Mouse (Mus musculus): ENCODE results near the gene Brd3os. TPM values are rescaled to one million over a fixed set of nuclear protein-coding genes. Genes with fewer than 3 reads are reported as not detected.
A peak's percentile ranks its signal among the peaks of the same experiment; 100 is the strongest.

The Brd3os gene
- polyA plus RNA-seq (2014; fragmentation: Nextera tagmentation; extraction: Ambion mirVana), result 13.0 and 15.5 TPM in 2 replicates

DNA sequence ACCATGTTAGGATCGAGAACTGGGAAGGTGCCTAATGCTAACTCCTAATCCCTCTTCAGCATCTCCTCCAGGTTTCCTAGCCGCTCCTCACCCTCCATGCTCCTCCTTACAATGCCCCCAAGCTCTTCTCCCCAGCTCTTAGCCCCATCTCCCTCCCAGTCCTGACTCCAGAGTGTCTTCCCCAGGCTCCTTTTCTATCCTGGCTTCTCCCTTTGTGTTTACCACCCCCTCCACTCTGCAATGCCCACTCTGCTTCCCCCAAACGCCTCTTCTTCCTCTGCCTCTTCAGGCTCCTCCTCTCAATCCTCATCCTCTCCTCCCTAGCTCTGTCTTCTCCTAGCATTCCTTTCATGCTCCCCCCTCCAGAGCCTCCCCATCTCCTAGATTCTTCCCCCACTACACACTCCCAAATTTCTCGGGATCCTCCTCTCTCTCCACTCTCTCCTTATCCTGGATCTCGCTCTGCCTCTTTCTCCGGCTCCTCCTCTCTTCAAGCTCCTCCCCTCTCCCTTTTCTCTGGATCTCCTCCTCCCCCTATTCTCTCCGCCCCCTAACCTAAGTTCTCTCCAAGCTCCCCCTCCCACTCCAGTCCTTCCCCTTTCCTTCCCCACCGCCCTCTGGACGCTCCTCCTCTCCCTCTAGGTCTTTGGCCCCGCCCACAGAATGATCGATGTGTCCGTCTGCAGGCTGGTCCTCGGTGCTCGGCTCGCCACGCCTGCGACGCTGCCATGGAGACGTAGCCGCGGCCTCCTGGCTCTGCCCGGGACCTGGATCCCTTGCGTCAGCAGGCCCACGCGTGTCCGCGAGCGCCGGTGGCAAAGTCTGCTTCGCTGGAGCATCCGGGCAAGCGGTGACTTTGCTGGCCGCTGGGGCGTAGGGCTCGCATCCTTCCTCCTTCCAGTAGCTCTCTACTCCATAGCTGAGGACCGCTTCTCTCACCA lies at the start of gene Brd3os:
Brd3os (plus strand) TSS at position 558 of the 941 bp plus-strand sequence.
- H3K9me3 ChIP-seq (ENCODE audit: control insufficient read depth, low read length), result no peaks in the 10 kb centered on the region
- H3K9ac ChIP-seq (ENCODE audit: low read depth, low read length), result peak within 1 kb of the TSS; percentile 81
- peak; percentile 93 for ATAC-seq (ENCODE audit: low read depth)
- H3K4me2 ChIP-seq (ENCODE audit: low read depth, low read length), result peak within 1 kb of the TSS; percentile 78
- peak within 1 kb of the TSS; percentile 80 for H3K27ac ChIP-seq (replicated peaks; ENCODE audit: low read depth, low read length)
- H3K4me3 ChIP-seq (ENCODE audit: low read depth, low read length), result peak within 1 kb of the TSS; percentile 77
- peaks cover 28% of the 10 kb centered on the region for H3K36me3 ChIP-seq (ENCODE audit: control insufficient read depth, insufficient read depth, low read length)
- DNase-seq (ENCODE audit: low spot score), result peak; percentile 100
- no peaks in the 10 kb centered on the region for H3K27me3 ChIP-seq (replicated peaks; ENCODE audit: control insufficient read depth, insufficient read depth, low read length)
- peaks cover 9% of the 10 kb centered on the region for H3K4me1 ChIP-seq (ENCODE audit: control insufficient read depth, insufficient read depth, low read length)
- 2% methylated on average over 35 of the region's 36 CpGs for WGBS

DNA sequence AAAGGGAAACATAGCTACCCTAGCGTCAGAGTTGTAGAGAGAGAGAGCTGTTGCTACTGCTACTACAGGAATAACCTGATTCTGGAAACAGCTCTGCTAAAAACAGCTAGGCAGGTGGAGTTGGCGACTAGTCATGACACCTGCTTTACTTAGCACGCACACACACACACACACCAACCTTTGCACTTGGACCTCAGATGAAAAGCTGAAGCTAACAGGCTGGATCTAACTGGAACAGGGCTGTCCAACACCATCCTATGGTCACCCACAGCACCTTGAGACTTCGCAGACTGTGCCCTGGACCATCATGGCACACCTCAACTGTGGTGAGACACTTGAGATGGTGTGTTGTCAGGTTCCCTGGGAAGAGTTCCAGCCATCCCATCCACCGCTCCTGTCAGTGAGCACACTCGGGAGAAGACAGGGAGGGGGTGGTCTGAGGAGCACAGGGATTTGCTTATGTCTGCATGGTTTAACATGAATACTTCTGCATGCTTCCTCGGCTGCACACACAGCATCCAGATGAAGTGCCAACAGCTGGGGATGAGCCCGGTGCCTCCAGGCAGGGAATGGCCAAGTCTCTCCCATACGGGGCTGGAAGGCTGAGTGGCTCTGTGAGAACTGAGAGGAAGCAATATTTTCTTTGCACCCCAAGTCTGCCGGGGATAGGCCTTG lies 47.8 kb upstream of the Brd3os start:
- Histone ChIP-seq H3K4me2 (ENCODE audit: low read depth, low read length) (no peak overlapping the region), H3K9ac (ENCODE audit: low read depth, low read length) (no peak overlapping the region)

DNA sequence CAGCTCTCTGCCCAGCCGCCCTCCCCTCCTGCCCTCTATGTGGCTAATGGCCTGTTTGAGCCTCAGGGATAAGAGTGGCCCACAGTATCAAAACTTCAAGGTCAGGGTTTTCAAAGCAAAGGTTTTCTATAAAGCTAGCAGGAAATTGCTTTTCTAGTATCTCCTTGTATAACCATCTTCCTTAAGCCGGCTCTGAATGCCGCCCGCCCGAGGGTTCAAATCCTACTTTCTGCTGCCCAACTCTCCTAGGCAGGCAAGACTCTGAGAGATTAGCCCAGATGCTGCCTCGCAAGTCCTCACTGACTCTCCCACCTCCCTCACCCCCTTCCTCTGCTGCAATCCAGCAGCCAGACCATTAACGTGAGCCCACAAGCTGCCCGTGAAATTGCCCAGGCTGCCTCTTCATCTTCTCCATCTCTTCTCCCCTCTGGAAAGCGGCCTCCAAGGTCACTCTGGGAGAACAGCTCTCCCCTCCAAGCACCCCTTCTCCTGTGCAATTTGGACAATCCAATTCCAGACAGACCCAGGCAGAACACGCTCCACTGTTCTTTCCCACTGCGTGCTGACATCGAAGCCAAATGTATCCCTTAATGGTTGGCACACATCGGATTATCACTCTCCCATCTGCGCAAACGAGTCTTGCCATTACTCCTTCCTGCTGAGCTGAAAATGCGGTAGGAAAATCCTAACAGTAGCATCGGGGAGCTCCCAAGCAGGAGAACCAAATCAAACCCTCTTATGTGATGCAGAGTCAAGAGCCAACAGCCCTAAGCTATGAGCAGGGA lies 45.3 kb upstream of the Brd3os start:
- Histone ChIP-seq H3K9ac (ENCODE audit: low read depth, low read length) (0 out of 2 replicates have a peak overlapping the region, but pooled peaks have one; percentile 30), H3K27ac (replicated peaks; ENCODE audit: low read depth, low read length) (no peak overlapping the region), H3K36me3 (ENCODE audit: control insufficient read depth, insufficient read depth, low read length) (no peaks in the 10 kb centered on the region), H3K27me3 (replicated peaks; ENCODE audit: control insufficient read depth, insufficient read depth, low read length) (no peaks in the 10 kb centered on the region), H3K4me3 (ENCODE audit: low read depth, low read length) (no peak overlapping the region), H3K4me2 (ENCODE audit: low read depth, low read length) (no peak overlapping the region), H3K4me1 (ENCODE audit: control insufficient read depth, insufficient read depth, low read length) (peaks cover 5% of the 10 kb centered on the region; the same call in 1 of the 2 replicates), H3K9me3 (ENCODE audit: control insufficient read depth, low read length) (peaks cover 11% of the 10 kb centered on the region; the same call in 1 of the 2 replicates)
- DNase-seq (ENCODE audit: low spot score), result no peak
- 58% methylated on average over 17 of the region's 17 CpGs for WGBS
- no peak for ATAC-seq (ENCODE audit: low read depth)

More for the DNA sequence above, 47.8 kb upstream of the Brd3os start:
- WGBS, result 56% methylated on average over 10 of the region's 10 CpGs
- Histone ChIP-seq H3K4me3 (ENCODE audit: low read depth, low read length) (no peak overlapping the region), H3K9me3 (ENCODE audit: control insufficient read depth, low read length) (peaks cover 1% of the 10 kb centered on the region; the same call in 1 of the 2 replicates), H3K36me3 (ENCODE audit: control insufficient read depth, insufficient read depth, low read length) (no peaks in the 10 kb centered on the region), H3K27me3 (replicated peaks; ENCODE audit: control insufficient read depth, insufficient read depth, low read length) (no peaks in the 10 kb centered on the region), H3K4me1 (ENCODE audit: control insufficient read depth, insufficient read depth, low read length) (peaks cover 9% of the 10 kb centered on the region; the same call in 1 of the 2 replicates), H3K27ac (replicated peaks; ENCODE audit: low read depth, low read length) (no peak overlapping the region)
- no peak for ATAC-seq (ENCODE audit: low read depth)
- peak; percentile 41 for DNase-seq (ENCODE audit: low spot score)

DNA sequence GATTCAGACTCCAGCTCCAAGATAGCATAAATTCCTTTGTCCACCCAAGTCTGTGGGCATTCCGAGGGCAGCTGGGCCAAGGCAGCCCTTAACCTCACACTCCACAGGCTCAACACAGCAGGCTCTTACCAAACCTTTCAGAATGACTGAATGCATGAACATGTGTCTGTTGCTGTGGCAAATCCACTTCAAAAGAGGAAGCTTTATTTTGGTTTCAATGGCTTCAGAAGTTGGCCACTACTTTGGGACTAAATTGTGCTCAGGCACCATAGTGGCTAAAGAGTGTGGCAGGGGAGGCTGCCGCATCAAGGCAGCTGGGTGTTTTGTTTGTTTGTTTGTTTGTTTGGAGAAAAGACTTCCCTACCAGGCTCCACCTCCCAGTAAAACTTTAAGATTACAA lies 42.0 kb upstream of the Brd3os start:
- DNase-seq (ENCODE audit: low spot score) (no peak), ATAC-seq (ENCODE audit: low read depth) (no peak)
- Histone ChIP-seq H3K9me3 (ENCODE audit: control insufficient read depth, low read length) (peaks cover 11% of the 10 kb centered on the region; the same call in 1 of the 2 replicates), H3K9ac (ENCODE audit: low read depth, low read length) (no peak overlapping the region), H3K4me2 (ENCODE audit: low read depth, low read length) (no peak overlapping the region), H3K36me3 (ENCODE audit: control insufficient read depth, insufficient read depth, low read length) (no peaks in the 10 kb centered on the region), H3K27me3 (replicated peaks; ENCODE audit: control insufficient read depth, insufficient read depth, low read length) (no peaks in the 10 kb centered on the region), H3K4me3 (ENCODE audit: low read depth, low read length) (no peak overlapping the region), H3K4me1 (ENCODE audit: control insufficient read depth, insufficient read depth, low read length) (peaks cover 9% of the 10 kb centered on the region), H3K27ac (replicated peaks; ENCODE audit: low read depth, low read length) (no peak overlapping the region)
- 88% methylated on average over 2 of the region's 2 CpGs for WGBS

DNA sequence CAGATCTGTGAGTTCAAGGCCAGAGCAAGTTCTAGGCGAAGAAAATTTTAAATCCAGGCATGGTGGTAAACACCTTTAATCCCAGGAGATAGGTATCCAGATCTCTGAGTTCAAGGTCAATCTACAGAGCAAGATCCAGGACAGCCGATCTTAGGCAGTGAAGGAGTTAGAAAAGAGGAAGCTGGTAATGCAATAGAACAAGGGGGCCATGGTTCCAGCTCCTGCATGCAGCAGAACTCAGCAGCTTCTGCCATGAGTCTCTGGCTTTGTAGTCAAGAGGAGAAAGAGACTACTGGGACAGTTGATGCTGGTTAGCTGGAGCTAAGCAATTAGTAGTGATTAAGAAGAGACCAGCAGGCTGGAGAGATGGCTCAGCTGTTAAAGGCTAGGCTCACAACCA lies 40.6 kb upstream of the Brd3os start:
- Histone ChIP-seq H3K9ac (ENCODE audit: low read depth, low read length) (no peak overlapping the region), H3K9me3 (ENCODE audit: control insufficient read depth, low read length) (peaks cover 11% of the 10 kb centered on the region; the same call in 1 of the 2 replicates), H3K36me3 (ENCODE audit: control insufficient read depth, insufficient read depth, low read length) (no peaks in the 10 kb centered on the region), H3K4me1 (ENCODE audit: control insufficient read depth, insufficient read depth, low read length) (peaks cover 9% of the 10 kb centered on the region), H3K4me3 (ENCODE audit: low read depth, low read length) (no peak overlapping the region), H3K27me3 (replicated peaks; ENCODE audit: control insufficient read depth, insufficient read depth, low read length) (no peaks in the 10 kb centered on the region), H3K4me2 (ENCODE audit: low read depth, low read length) (no peak overlapping the region), H3K27ac (replicated peaks; ENCODE audit: low read depth, low read length) (no peak overlapping the region)
- 75% methylated on average over 2 of the region's 2 CpGs for WGBS
- ATAC-seq (ENCODE audit: low read depth) (no peak), DNase-seq (ENCODE audit: low spot score) (no peak)

DNA sequence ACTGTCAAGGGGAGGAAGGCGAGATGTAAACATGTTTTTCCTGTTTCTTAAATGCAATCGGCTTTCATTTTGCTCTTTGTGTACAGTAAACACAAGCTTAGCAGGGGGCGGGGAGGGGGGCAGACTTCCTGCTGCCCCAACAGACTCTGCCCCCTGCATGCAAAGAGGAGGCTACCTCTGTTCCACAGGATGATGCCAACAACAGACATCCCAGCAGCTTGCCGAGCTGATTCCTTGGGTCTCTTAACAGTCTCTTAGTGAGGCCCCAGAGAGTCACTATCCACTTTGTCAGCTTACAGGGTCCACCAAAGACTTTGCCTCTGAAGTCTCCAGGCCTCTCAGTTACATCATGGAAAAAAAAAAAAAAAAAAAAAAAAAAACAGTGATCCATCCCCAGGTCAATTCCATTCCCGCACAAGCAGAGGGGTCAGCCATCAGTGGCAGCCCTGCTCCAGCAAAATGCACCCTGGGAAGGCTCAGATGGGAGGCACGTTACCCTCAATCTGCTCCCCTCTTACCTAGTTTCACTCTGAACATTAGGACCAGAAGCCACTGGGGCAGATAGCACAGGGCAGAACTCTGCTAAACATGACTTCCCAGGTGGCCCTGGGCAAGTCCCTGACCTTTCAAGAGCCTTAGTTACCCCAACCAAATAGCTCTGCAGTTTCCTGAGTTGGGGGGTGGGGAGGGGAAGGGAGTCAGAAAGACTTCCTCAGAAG lies 37.6 kb upstream of the Brd3os start:
- ATAC-seq (ENCODE audit: low read depth) (no peak), DNase-seq (ENCODE audit: low spot score) (no peak)
- Histone ChIP-seq H3K4me3 (ENCODE audit: low read depth, low read length) (no peak overlapping the region), H3K9me3 (ENCODE audit: control insufficient read depth, low read length) (peaks cover 8% of the 10 kb centered on the region; the same call in 1 of the 2 replicates), H3K27me3 (replicated peaks; ENCODE audit: control insufficient read depth, insufficient read depth, low read length) (no peaks in the 10 kb centered on the region), H3K4me1 (ENCODE audit: control insufficient read depth, insufficient read depth, low read length) (peaks cover 16% of the 10 kb centered on the region), H3K27ac (replicated peaks; ENCODE audit: low read depth, low read length) (no peak overlapping the region), H3K4me2 (ENCODE audit: low read depth, low read length) (no peak overlapping the region), H3K9ac (ENCODE audit: low read depth, low read length) (no peak overlapping the region), H3K36me3 (ENCODE audit: control insufficient read depth, insufficient read depth, low read length) (no peaks in the 10 kb centered on the region)
- WGBS, result 44% methylated on average over 6 of the region's 6 CpGs

DNA sequence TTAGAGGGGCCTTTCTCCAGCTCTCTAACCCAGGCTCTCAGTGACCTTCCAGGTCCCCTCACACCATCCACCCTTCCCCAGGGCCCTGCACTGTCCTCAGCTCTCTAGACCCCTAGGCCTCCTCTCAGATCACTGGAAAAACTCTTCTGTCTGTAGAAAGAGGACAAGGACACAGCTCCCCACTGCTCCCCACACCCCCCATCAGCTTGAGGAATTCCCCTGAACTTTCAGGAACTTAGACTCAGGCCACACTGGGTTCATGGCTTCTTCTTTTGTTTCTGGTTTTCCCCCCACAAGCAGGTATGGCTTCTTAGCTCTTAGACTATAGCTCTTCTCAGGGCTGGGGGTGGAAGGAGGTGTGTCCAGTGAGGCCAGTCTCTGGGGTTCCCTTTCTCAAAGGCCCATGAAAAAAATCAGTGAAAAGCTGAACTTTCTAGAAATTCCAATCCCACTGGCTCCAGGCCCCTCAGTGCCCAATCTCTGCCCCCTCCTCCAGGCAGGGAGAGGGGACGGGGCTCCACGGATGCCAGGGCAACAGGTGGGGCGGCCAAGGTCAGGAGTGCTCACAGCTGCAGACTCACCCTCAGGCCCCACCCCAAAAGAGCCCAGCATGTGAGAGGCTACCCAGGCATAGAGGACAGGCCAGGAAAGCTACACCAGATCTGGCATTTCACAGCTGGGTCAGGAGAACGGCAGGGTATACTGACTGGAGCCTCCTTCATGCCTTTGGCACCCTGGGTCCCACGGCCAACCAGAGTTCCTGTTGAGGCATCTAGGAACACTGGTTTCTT lies 36.8 kb upstream of the Brd3os start:
- Histone ChIP-seq H3K9me3 (ENCODE audit: control insufficient read depth, low read length) (0 out of 2 replicates have a peak, but pooled peaks cover under 1% of the 10 kb centered on the region), H3K9ac (ENCODE audit: low read depth, low read length) (no peak overlapping the region), H3K27me3 (replicated peaks; ENCODE audit: control insufficient read depth, insufficient read depth, low read length) (no peaks in the 10 kb centered on the region), H3K27ac (replicated peaks; ENCODE audit: low read depth, low read length) (no peak overlapping the region), H3K4me3 (ENCODE audit: low read depth, low read length) (no peak overlapping the region), H3K4me2 (ENCODE audit: low read depth, low read length) (no peak overlapping the region), H3K36me3 (ENCODE audit: control insufficient read depth, insufficient read depth, low read length) (no peaks in the 10 kb centered on the region), H3K4me1 (ENCODE audit: control insufficient read depth, insufficient read depth, low read length) (peaks cover 16% of the 10 kb centered on the region)
- WGBS, result 43% methylated on average over 5 of the region's 5 CpGs
- DNase-seq (ENCODE audit: low spot score) (no peak), ATAC-seq (ENCODE audit: low read depth) (no peak)
